Mouse (Mus musculus) activated CD4-positive, CD25-positive, alpha-beta regulatory T cell, adult 4 months (primary cell): ENCODE data around the gene Adamts16. TPM values are rescaled to one million over a fixed set of nuclear protein-coding genes. Genes with fewer than 3 reads are reported as not detected.
A peak's percentile ranks its signal among the peaks of the same experiment; 100 is the strongest.

ENCODE experiments used
- ATAC-seq: one replicate; pipeline ENCODE4 v1.8.0; 2017
- polyA plus RNA-seq, 2 experiments: library from polyadenylated mRNA; unstranded; fragments of 100-300 nt; shearing (Covaris generic); gene quantifications; one replicate each; pipeline ENCODE4 v1.2.1; 2017

The Adamts16 gene
- polyA plus RNA-seq, 2 experiments from 2014 or later: 0.17 TPM; not detected in 1

- ATAC-seq: no peak
Observed at GRCm38 (mm10) chr13:70761312-70761711, 80.3 kb downstream of the Adamts16 start.

GRCm38 (mm10) chr13:70760186-70760585, 81.4 kb downstream of the Adamts16 start:
- no peak for ATAC-seq

GRCm38 (mm10) chr13:70746294-70747008, 95.2 kb downstream of the Adamts16 start:
- peak; percentile 47 for ATAC-seq

GRCm38 (mm10) chr13:70744416-70745038, 97.1 kb downstream of the Adamts16 start:
- ATAC-seq: peak; percentile 51

- no peak for ATAC-seq
Observed at GRCm38 (mm10) chr13:70742693-70743092, 98.9 kb downstream of the Adamts16 start.

GRCm38 (mm10) chr13:70740281-70741240, 101.0 kb downstream of the Adamts16 start:
- ATAC-seq: no peak

GRCm38 (mm10) chr13:70738781-70739180, 102.8 kb downstream of the Adamts16 start:
- no peak for ATAC-seq

GRCm38 (mm10) chr13:70736409-70736808, 105.2 kb downstream of the Adamts16 start:
- no peak for ATAC-seq

GRCm38 (mm10) chr13:70734640-70735039, 107.0 kb downstream of the Adamts16 start:
- ATAC-seq: no peak

- ATAC-seq: no peak
Observed at GRCm38 (mm10) chr13:70733911-70734310, 107.7 kb downstream of the Adamts16 start.

GRCm38 (mm10) chr13:70733206-70733605, 108.4 kb downstream of the Adamts16 start:
- no peak for ATAC-seq

- no peak for ATAC-seq
Observed at GRCm38 (mm10) chr13:70732781-70733180, 108.8 kb downstream of the Adamts16 start.

GRCm38 (mm10) chr13:70731349-70731748, 110.3 kb downstream of the Adamts16 start:
- ATAC-seq: no peak

- no peak for ATAC-seq
Observed at GRCm38 (mm10) chr13:70729996-70730395, 111.6 kb downstream of the Adamts16 start.

GRCm38 (mm10) chr13:70726249-70726648, 115.4 kb downstream of the Adamts16 start:
- ATAC-seq: no peak

GRCm38 (mm10) chr13:70724635-70725034, 117.0 kb downstream of the Adamts16 start:
- no peak for ATAC-seq

- no peak for ATAC-seq
Observed at GRCm38 (mm10) chr13:70724108-70724622, 117.4 kb downstream of the Adamts16 start.

GRCm38 (mm10) chr13:70719994-70720393, 121.6 kb downstream of the Adamts16 start:
- no peak for ATAC-seq

- no peak for ATAC-seq
Observed at GRCm38 (mm10) chr13:70718814-70719213, 122.8 kb downstream of the Adamts16 start.

GRCm38 (mm10) chr13:70716022-70716421, 125.6 kb downstream of the Adamts16 start:
- no peak for ATAC-seq

GRCm38 (mm10) chr13:70714081-70714775, 127.4 kb downstream of the Adamts16 start:
- ATAC-seq: no peak

- ATAC-seq: no peak
Observed at GRCm38 (mm10) chr13:70713331-70713730, 128.3 kb downstream of the Adamts16 start.
